Mouse (Mus musculus): ENCODE measurements around the gene Dnttip1.

- TF ChIP-seq CTCF (IDR thresholded peaks at IDR 0.05; ENCODE audit: control insufficient read depth, insufficient read depth, insufficient read length) = no peak
- no peak for TF ChIP-seq MYOD1 (IDR thresholded peaks at IDR 0.05; ENCODE audit: control insufficient read depth, insufficient read length, low read depth)
These were observed 44.7 kb downstream of the Dnttip1 start for GRCm38 (mm10) chr2:164790451-164790850.
